Mouse (Mus musculus): ENCODE measurements around the gene 3830417A13Rik. TPM values are rescaled to one million over a fixed set of nuclear protein-coding genes. Genes with fewer than 3 reads are reported as not detected.

Gene 3830417A13Rik
- total RNA-seq (2021): not detected

DNA sequence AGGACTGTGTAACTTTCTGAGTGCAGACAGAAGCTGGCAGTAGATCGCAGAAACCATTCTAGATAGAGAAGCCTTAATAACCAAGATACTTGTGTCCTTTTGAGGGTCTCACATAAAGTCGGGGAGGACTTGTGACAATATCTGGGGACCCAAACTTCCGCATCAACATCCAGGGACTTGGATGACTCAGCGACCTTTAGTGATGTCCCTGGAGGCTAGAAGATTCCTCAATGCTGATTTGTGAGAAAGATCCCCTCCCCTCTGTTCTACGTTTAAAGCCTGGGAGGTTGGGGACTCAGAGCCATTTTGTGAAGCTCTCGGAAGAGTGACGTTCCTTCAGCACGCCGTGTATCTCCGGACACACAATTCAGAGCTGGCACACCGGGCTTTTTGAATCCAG lies at the start of gene 3830417A13Rik:
Gene 3830417A13Rik, plus strand, starts transcription at position 301 of the 400 bp plus-strand sequence.
- DNase-seq: no peak

DNA sequence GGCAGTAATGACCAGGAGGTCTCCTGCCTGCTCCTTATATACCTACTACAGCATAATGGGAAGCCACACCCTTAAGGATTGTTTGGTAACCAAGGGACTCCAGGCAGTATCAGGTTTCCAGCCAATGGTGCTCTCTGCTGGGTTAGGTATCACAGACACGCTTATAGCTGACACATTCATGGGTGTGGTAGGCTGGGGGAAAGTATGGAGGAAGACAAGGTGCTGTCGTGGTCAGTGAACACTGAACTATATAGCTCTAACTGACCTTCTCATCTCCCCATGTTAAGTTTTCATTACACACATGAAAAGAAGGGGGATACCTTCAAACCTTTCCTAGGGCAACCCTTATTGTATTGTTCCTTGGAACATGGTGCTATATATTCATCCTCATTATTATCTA lies 21.2 kb upstream of the 3830417A13Rik start, which contains the start of gene Gm6760:
Gene Gm6760, minus strand, starts transcription at position 101 of the 400 bp plus-strand sequence.
- DNase-seq: no peak

DNA sequence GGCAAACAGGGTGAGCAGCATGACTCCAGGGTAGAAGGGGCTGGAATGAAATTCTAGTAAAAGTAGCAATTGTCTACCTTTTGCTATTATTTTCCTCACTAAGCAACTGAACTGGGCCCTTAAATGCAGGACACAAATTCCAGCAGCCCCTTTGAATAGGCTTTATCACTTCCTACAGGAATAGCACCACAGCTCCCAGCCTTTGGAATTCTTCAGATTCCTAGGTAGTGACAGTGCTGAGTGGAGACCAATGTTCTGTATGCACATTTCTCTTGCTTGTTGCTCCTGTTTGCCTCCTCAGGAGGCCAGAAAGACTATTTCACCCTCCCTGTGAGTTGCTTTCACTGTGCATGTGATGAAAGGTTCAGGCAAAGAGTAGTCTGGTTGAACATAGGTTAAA lies 7.9 kb downstream of the 3830417A13Rik start:
- DNase-seq: no peak

Other genes starting within 250 kb of the 3830417A13Rik start
- gene Gm6760, start 21.4 kb upstream of the 3830417A13Rik start, total RNA-seq (2021): not detected
- 10 to 100 TPM; 43.1 to 46.3 TPM for gene Slitrk4, start 103.4 kb downstream of the 3830417A13Rik start, total RNA-seq (2021)